Mouse (Mus musculus) erythroblast, adult 5-6 weeks (primary cell): ENCODE results near the gene Tgfbr3. TPM values are rescaled to one million over a fixed set of nuclear protein-coding genes. Genes with fewer than 3 reads are reported as not detected.

ENCODE experiments used
- ATAC-seq: replicated peaks from 2 replicates; pipeline ENCODE4 v1.8.0; 2016; ENCODE audit warnings: moderate number of reproducible peaks, mild to moderate bottlenecking, moderate TSS enrichment, inconsistent platforms; ENCODE audit not compliant: poor library complexity, low FRiP score, severe bottlenecking
- total RNA-seq, 2 experiments: library from RNA; stranded (forward) in 1 of 2; stranded (reverse) in 1 of 2; fragments of 150-400 nt in 1 of 2; fragments of 200-764, 138-1000 nt in 1 of 2; gene quantifications; 2 replicates each; pipeline versions ENCODE4 v1.2.3 to v1.2.4; 2015 to 2017; ENCODE audit warnings: low replicate concordance in 2 of 2

Gene Tgfbr3
- total RNA-seq, 2 experiments from 2014 or later, result 1.5 to 2.6 TPM

DNA sequence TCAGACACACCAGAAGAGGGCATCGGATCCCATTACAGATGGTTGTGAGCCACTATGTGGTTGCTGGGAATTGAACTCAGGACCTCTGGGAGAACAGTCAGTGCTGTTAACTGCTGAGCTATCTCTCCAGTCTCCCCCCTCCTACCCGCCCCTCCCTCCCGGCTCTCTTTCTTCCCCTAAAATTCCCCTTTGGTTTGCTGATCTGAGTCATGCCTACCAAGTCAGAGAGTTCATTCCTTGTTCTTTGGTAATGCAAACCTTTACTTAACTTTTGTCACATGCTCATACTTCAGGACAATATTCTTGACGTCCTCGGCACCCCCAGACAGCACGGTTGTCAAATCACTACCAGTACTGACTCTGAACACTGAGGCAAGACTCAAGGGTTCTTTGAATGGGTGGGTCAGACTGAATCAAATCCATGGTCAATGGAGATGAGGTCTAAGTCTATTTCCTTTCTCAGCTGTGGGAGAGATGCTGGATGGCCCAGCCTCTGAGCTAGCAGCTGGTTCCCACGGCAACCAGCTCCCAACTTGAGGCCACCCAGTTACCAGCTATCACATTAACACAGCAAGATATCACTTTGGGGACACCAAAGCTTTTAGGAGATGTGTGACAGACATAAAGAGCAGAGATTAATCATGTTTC is 130.8 kb downstream of the Tgfbr3 start:
- ATAC-seq, result no peak

DNA sequence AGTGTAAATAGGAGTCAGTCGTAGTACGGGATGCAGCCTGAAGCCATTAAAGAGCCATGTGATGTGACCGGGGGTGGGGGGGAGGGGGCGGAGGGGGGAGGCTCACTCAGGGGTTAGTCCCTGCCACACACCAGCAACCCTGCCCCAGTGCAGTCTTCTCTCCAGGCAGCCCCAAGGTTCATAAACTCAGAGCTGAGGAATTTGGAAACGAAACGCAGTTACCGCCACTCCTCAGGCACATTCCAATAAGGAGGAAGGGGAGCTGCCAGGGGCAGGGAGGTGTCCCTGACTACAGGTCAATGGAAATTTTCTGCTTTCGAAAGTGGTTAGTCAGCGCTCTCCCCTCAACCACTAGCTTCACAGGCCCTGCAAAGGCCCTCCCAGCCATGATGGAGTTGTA is 132.0 kb downstream of the Tgfbr3 start:
- no peak for ATAC-seq

DNA sequence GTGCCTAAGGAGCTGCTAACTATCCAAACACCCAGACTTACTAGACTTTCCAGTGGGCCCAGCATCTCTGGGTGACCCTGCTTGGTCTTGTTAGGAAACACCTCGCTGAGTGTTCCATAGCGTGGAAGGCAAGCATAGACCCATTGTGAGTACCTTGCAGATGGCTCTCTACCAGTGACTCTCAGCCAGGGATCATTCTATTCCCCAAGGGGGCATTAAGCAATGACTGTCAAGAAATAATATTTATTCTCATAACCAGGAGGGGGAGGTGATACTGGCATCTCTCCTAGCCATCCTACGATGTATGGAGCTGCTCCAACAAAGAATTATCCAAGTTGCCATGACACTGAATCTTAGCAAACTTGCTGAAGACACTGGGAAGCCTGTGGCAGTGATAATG is 133.3 kb downstream of the Tgfbr3 start:
- no peak for ATAC-seq

DNA sequence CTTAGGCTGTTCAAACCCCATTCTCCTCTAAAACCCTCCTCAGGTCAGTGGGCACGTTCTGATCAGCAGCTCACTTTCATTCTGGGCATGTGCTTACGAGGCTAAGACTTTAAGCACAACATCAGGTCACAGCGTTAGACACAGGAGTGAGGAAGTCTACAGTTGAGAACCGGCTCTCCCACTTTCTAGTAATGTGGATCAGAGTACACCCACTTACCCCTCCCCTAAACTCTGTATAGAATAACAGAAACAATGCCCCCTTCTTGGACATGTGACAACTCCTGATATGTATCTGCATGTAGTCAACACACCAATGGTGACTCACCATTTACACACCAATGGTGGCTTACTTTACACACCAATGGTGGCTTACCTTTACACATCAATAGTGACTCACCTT is 136.4 kb downstream of the Tgfbr3 start:
- ATAC-seq, result no peak

DNA sequence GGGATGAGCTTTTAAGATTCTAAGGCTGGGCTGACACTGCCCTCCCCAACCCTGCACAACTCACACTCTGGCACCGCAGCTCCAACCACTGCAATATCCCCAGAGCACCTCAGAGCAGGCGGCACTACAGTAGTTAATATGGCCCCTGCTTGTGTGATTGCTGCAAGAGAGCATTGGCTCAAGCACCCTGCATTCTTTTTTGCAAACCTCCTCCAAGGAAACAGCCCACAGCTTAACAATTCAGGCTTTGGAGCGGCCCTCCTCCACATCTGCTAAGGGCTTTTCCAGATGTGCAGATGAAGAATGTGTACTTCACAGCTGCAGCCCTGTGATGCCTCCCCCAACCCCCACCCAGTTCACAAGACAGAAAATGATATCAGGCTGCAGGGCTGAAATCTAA is 138.1 kb downstream of the Tgfbr3 start:
- ATAC-seq, result no peak

DNA sequence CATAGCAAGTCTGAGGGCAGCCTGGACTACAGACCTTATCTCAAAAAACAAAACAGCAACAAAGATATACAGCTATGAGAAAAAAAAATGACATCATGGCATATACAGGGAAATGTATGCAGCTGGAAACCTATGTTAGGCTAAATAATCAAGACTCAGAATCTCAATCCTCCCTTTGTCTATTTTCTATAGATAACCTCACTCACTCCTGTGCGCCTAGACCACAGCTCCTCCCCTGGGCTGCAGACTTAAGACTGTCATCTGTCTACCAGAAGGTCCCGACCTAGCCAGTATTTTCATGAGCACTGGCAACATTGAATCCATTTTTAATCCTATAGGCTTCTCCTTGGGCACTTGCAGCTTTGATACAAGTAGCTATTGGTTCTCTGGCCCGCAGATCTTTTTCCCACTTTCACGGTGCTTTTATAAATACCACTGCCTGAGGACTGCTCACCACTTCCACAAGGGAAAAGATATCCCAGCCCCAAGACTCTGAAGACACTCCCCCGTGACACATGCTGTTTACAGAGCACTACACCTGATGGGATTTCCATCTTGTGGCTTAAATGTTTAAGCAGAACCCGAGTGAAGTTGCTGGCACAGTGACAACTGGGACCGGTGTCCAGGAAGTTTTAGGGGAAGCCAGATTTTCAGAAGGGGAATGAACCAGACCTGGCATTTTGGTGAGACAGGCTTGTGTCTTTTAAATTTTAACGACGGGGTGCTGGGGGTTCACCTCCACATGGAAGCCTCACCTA is 138.7 kb downstream of the Tgfbr3 start:
- ATAC-seq, result no peak

DNA sequence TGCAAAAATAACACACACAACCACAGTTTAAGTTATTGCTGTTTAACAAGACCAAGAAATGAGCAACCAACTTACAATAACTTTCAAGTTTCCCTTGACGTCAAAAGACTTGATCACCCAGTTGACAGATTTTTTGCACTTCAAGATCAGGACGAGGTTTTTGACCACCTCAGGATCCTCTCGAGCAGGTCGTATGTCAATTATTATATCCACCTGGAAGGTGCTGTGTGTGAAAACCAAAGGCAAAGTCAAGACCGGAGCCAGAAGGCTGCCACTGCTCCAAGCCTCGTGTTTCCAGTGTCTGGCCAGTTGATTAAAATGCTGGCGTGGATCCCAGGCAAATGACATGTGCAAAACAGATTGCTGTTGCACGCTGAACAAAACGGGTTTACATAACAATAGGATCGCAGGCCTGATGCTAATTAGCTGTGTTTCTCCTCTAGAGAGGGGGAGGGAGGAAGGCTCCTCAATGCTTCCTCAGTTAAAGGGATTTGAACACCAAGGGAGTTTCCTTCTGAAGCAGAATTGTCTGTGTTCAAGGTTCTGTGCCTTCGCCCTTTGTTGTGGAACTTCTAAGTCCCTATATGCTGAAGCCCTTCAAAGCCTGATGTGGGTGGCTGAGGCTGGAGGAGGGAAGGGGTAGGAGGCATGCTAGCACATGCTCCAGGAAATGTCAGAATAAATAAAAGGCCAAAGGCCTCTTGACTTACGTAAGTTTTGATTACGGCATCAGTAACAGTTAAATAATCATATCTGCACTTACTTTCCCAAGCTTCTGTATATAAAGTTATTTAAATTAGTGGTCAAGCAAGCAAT is 141.3 kb downstream of the Tgfbr3 start:
- ATAC-seq, result no peak

DNA sequence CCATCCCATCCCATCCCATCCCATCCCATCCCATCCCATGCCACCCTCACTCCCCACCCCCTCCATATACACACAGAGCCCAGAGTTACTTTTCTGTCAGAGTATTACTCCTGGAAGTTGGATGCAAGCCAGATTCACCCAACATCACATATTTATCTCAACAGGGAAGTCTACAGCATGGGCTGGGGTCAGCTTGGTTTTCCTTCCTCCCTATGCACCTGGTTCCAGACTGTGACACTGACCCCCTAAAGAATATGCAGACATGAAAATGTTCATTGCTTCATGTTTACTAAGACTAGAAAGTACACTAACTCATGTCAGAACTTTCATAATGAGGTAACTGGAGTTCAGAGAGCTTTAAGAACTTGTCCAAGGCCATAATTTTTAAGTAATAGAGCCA is 142.0 kb downstream of the Tgfbr3 start:
- no peak for ATAC-seq

DNA sequence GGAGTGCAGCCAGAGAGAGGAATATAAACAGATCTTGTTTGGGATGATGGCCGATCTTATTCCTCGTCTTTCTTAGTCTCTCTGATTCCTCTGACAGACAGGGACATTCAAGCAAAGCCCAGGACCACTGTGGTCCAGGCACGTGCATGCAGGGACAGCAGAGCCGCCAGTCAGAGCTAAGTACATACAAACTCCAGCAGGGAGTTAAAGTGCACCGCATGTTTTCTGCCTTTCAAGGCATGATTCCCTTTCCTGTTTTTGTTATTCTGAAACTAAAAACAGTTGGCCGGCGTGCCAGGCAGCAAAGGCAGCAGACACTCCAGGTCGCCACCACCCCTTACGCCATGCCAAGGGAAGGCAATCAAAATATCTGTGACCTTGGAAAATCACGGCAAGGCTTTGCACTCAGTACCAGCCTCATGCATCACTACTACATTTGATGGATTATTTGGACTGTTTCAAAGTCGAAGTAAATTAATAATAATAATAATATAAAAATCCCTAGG is 143.3 kb downstream of the Tgfbr3 start:
- ATAC-seq, result no peak

DNA sequence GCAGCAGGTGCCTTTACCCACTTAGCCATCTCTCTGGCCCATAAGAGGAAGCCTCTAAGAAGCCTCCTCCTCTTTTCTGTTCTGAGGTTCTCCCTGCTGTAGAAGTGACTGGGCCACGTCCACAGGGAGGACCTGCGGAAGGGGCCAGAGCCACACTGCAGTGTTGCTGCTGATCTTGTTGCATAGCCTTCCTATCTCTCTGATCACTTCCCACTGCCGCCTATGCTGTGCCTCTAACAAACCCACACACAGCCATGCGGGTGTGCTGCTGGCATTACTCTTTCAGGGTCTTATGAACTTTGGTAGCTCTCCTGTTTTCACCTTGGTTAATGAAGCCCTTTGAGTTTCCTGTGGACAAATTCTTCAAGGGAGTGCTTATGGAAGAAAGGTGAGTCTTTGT is 144.3 kb downstream of the Tgfbr3 start:
- no peak for ATAC-seq

DNA sequence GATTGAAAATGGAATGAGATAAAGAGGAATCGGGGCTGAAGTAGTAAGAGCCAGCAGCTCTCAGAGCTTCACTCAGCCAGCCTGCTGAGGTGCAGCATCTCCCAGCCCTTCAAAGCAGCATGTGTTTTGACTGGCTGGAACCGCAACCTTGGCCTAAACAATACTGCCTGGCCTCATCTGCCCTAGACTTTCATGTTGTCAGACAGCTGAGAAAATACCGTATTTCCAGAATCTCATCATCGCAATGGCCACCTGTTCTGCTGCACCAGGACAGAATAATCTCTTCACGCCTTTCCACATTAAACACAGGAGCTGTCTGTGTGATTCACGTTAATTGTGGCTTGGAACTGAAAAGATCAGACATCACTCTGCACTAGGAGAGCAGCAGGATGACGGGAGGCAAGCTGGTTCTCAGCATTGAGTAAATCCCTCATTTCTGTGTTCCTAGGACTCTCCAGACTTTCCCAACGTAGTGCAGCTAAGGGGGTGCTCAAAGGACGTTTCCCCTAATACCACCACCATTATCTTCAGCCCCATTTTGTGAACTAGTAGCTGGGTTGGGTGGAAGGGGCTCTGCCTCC is 145.1 kb downstream of the Tgfbr3 start:
- ATAC-seq, result no peak

DNA sequence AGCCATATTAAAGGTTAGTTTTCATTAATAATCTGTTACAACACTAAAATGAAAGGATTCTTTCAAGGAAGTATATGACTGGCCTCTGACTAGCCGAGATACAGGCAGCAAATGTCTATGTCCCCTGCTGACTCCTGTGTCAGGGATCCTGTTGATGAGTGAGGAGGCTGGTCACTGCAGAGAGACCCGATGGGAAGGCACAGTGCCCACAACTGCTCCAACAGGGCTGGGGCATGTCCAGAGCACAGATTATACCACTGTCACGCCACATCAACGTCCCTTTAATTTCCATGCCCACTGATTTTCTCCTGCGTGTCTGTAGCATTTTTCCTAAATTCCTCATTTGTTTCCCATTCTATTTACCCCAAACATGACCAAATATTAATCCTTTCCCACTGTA is 146.0 kb downstream of the Tgfbr3 start:
- ATAC-seq, result no peak

DNA sequence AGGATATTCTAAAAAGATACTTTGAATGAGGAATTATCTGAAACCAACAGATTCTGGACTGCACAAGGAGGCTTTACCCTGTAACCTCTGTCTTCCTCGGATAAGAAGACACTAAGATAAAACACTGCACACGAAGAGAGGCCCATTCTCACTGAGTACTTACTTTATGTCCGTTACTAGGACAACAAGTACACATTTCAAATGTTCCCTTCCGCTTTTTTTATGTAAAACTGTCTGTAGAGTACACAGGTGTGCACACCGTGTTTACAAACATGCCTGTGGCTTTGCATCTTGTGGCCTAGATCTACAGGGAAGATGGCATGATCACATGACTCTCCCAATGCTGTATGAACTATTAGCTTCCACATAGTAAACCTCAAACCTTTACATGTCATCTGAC is 146.6 kb downstream of the Tgfbr3 start:
- peak; percentile 62 for ATAC-seq

DNA sequence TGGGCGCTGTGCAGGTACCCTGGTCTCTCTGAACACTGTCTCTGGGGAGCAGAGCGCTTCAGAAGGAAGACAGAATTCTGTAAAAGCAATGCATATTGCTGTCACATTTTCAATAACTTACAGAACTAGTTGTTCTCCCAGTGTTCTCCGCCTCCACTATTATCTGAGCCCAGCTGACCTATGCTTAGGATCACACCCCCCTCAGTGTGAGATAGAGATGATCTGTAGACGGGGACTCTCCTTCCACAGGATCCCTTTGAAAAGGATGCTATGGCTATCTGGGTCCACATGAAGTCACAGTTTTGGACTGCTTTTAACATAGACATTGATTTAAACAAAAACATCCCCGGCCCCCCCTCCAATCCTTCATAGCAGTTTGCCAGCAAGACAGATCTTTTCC is 148.1 kb downstream of the Tgfbr3 start:
- ATAC-seq, result no peak

DNA sequence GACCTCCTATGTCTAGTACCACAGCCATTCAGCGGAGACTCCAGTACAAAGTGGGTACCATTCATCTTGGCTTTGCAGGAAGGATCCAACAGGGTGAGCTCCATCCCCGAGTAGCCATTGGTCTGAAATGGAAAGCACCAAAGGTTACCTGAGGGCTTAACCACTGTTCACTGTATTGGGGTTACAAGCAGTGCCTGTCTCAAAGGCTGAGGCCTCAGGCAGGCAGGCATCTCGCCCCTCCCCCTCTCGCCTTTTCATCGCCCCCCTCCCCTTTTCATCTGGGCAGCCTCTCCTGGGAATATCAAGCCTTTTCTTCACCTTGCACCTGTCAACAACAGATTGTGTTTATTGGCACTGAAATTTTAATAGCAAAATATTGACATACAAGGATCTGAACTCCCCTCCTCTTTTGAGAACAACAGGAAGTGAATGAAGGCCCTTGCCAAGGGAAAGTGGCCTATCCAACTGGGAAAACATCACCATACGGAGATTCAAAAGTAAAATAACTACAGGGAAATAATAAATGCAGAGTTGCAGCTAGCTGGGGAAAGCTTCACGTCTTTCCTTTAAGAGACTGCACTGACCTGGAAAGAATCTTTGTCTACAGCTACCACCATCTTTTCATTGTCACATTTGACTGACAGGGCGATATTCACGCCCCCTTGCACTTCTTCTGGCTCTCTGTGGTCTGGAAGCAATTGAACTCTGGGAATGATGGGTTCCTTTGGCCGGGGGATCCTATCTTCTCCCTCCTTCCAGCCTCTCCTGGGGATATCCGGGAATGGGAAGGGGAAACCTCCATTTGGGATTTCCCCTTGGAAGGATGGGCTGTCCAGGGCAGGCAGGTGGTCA is 149.4 kb downstream of the Tgfbr3 start:
- no peak for ATAC-seq

DNA sequence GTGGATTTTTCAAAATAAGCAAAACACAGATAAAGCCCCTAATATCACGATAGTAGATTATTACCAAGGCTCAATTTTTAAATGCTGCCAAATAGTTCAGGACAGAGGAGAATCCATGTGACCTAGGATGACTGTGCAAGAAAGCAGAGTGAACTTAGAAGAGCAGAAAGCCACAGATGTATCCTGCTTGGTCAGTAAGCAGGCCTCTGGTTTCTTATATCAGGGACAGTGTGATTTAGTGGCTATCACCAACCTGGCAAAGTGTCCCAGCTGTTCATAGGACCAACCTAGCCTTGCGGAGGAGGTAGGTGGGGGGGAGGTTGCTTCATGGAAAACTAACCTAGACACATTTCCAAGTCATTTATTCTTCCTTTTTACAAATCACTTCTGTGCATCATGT is 156.1 kb downstream of the Tgfbr3 start:
- ATAC-seq, result no peak

DNA sequence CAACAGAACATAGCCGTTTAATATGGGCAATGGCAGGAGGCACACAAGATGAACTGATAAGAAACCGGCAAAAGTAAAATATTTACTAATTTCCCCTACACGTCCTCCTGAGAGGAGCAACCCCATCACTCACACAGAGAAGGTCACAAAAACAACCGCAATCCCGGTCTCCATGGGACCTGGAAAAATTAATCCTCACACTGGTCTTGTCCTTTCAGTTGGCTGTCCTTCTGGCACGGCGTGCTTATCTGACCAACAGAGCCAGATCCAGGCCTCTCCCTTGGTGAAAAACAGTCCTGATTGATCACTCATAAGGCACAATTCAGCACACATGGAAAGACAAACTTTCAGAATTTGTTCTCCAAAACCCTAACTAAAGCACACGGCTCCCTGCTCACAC is 157.2 kb downstream of the Tgfbr3 start:
- no peak for ATAC-seq

DNA sequence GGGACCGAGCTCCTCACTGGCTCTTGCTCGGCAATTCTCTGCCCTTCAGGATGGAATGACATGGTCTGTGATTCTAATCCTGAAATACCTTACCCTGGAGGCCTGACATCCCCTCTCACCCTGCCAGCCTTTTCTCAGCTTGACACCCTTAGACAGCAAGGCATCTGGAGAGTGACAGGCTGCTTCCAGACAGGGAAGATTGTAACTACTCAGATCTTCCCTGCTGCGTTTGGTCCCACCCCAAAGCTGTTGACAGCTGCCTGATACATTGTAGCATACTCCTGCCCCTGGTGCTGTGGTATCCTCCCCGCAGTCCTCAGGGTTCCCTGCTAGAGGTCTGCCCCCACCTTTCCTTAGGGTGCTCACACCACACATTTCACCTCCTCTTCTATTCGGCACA is 160.1 kb downstream of the Tgfbr3 start:
- ATAC-seq, result no peak

DNA sequence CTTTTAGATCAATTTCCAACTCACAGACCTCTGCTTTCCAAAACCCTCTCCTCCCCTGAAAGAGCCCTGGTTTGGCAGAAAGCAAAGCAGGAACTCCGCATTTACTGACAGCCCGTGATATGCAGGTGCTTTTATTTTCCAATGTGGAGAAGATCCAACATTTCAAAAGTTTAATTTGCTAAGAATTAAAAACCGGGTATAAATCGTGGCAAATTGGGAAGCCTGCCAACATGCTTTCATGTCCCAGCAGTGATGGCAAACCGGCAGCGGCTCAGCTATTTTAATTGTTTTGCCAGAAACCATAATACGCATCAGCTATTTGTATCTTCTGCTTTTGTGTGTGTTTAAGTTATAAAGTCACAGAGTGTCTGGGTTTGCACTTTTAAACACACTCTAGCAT is 162.9 kb downstream of the Tgfbr3 start:
- no peak for ATAC-seq

DNA sequence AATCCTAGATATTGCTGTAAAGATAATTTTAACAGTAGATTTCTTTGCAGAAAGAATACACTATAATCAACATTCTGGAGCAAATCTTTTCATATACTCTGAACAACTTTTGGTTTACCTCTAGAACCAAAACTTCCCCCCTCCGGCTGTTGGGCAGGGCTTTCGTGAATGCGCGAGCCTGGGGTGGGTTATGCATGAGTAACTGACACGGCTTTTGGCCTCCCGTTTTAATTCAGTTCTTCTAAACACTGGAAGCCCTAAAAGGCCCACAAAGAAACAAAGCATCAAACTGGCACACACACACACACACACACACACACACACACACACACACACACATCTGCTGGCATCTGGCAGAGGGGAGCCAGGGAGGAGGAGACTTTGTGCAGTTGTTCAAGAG is 164.3 kb downstream of the Tgfbr3 start:
- no peak for ATAC-seq
